Mouse (Mus musculus) liver, adult (tissue): ENCODE data around the gene Lpin1.

Experiments used
- GATA4 ChIP-seq: IDR thresholded peaks from 2 replicates; pipeline ENCODE4 v1.6.1; 2014; ENCODE audit warnings: mild to moderate bottlenecking, low read length; ENCODE audit not compliant: insufficient replicate concordance

Lpin1 gene

GRCm38 (mm10) chr12:16568090-16568489, 42.7 kb downstream of the Lpin1 start:
- no peak for TF ChIP-seq GATA4

GRCm38 (mm10) chr12:16563427-16563826, 47.3 kb downstream of the Lpin1 start:
- TF ChIP-seq GATA4 = no peak

- no peak for TF ChIP-seq GATA4
Observed at GRCm38 (mm10) chr12:16562647-16563046, 48.1 kb downstream of the Lpin1 start.

- TF ChIP-seq GATA4 = no peak; the same call in 1 of the 2 replicates
Observed at GRCm38 (mm10) chr12:16562181-16562580, 48.6 kb downstream of the Lpin1 start.

- TF ChIP-seq GATA4 = no peak
Observed at GRCm38 (mm10) chr12:16557271-16557670, 53.5 kb downstream of the Lpin1 start.

- no peak for TF ChIP-seq GATA4
Observed at GRCm38 (mm10) chr12:16554171-16554570, 56.6 kb downstream of the Lpin1 start.

- no peak for TF ChIP-seq GATA4
Observed at GRCm38 (mm10) chr12:16552108-16552771, 58.5 kb downstream of the Lpin1 start.

- TF ChIP-seq GATA4 = no peak
Observed at GRCm38 (mm10) chr12:16550983-16551454, 59.7 kb downstream of the Lpin1 start.

- TF ChIP-seq GATA4 = no peak
Observed at GRCm38 (mm10) chr12:16548824-16549375, 61.9 kb downstream of the Lpin1 start.

GRCm38 (mm10) chr12:16541606-16542005, 69.2 kb downstream of the Lpin1 start:
- TF ChIP-seq GATA4 = no peak

GRCm38 (mm10) chr12:16540712-16541111, 70.1 kb downstream of the Lpin1 start:
- TF ChIP-seq GATA4 = no peak

- no peak for TF ChIP-seq GATA4
Observed at GRCm38 (mm10) chr12:16539965-16540661, 70.7 kb downstream of the Lpin1 start.

GRCm38 (mm10) chr12:16533331-16533828, 77.4 kb downstream of the Lpin1 start:
- TF ChIP-seq GATA4 = no peak

- no peak for TF ChIP-seq GATA4
Observed at GRCm38 (mm10) chr12:16532860-16533230, 77.9 kb downstream of the Lpin1 start.

GRCm38 (mm10) chr12:16531956-16532859, 78.6 kb downstream of the Lpin1 start:
- TF ChIP-seq GATA4 = no peak

GRCm38 (mm10) chr12:16528650-16529049, 82.1 kb downstream of the Lpin1 start:
- TF ChIP-seq GATA4 = no peak

- no peak for TF ChIP-seq GATA4
Observed at GRCm38 (mm10) chr12:16527941-16528340, 82.8 kb downstream of the Lpin1 start.
